Mouse (Mus musculus): ENCODE measurements at regions not wholly inside any gene's neighbourhood (a gene's known extent, or its start where the extent isn't known, plus 50 kb on each side); places are given as distances from the start of the nearest gene placed in this dataset.

GRCm38 (mm10) chr1:186505051-186505711 lies 200.6 kb downstream of the Tgfb2 start:
- DNase-seq (ENCODE audit: low spot score in 2 of 2) = no peak

- DNase-seq (ENCODE audit: low spot score in 2 of 2) = no peak
These were observed 204.1 kb downstream of the Tgfb2 start for GRCm38 (mm10) chr1:186501726-186502125.

GRCm38 (mm10) chr1:186497872-186498271 lies 207.9 kb downstream of the Tgfb2 start:
- no peak for DNase-seq (ENCODE audit: low spot score in 2 of 2)

GRCm38 (mm10) chr1:186497333-186497732 lies 208.5 kb downstream of the Tgfb2 start:
- DNase-seq (ENCODE audit: low spot score in 2 of 2) = no peak

GRCm38 (mm10) chr1:186494411-186494783 lies 211.4 kb downstream of the Tgfb2 start:
- DNase-seq (ENCODE audit: low spot score in 2 of 2) = no peak

GRCm38 (mm10) chr1:186493664-186494410 lies 212.0 kb downstream of the Tgfb2 start:
- DNase-seq (ENCODE audit: low spot score in 2 of 2) = no peak

- no peak for DNase-seq (ENCODE audit: low spot score in 2 of 2)
These were observed 223.6 kb downstream of the Tgfb2 start for GRCm38 (mm10) chr1:186482177-186482576.

GRCm38 (mm10) chr1:186480019-186480418 lies 225.8 kb downstream of the Tgfb2 start:
- DNase-seq (ENCODE audit: low spot score in 2 of 2) = no peak

GRCm38 (mm10) chr1:186478428-186479238 lies 227.2 kb downstream of the Tgfb2 start:
- DNase-seq (ENCODE audit: low spot score in 2 of 2) = no peak

- no peak for DNase-seq (ENCODE audit: low spot score in 2 of 2)
These were observed 230.9 kb downstream of the Tgfb2 start for GRCm38 (mm10) chr1:186474844-186475243.

- DNase-seq (ENCODE audit: low spot score in 2 of 2) = no peak
These were observed 231.4 kb downstream of the Tgfb2 start for GRCm38 (mm10) chr1:186474385-186474784.

GRCm38 (mm10) chr1:186472955-186473354 lies 232.8 kb downstream of the Tgfb2 start:
- no peak for DNase-seq (ENCODE audit: low spot score in 2 of 2)

GRCm38 (mm10) chr1:186465526-186465925 lies 240.3 kb downstream of the Tgfb2 start:
- DNase-seq (ENCODE audit: low spot score in 2 of 2) = no peak

GRCm38 (mm10) chr1:186460742-186461141 lies 245.0 kb downstream of the Tgfb2 start:
- no peak for DNase-seq (ENCODE audit: low spot score in 2 of 2)

GRCm38 (mm10) chr1:186458099-186458637 lies 247.6 kb downstream of the Tgfb2 start:
- DNase-seq (ENCODE audit: low spot score in 2 of 2) = no peak

- no peak for DNase-seq (ENCODE audit: low spot score in 2 of 2)
These were observed 248.7 kb downstream of the Tgfb2 start for GRCm38 (mm10) chr1:186457098-186457497.

- DNase-seq (ENCODE audit: low spot score in 2 of 2) = peak in 1 of 2 experiments; percentile 4
These were observed 249.7 kb downstream of the Tgfb2 start for GRCm38 (mm10) chr1:186456131-186456530.

- no peak for DNase-seq (ENCODE audit: low spot score in 2 of 2)
These were observed 250.6 kb downstream of the Tgfb2 start for GRCm38 (mm10) chr1:186455177-186455660.

- no peak for DNase-seq (ENCODE audit: low spot score in 2 of 2)
These were observed 251.2 kb downstream of the Tgfb2 start for GRCm38 (mm10) chr1:186454393-186455085.

GRCm38 (mm10) chr1:186448841-186449650 lies 256.7 kb downstream of the Tgfb2 start:
- no peak for DNase-seq (ENCODE audit: low spot score in 2 of 2)

- no peak for DNase-seq (ENCODE audit: low spot score in 2 of 2)
These were observed 258.3 kb downstream of the Tgfb2 start for GRCm38 (mm10) chr1:186447521-186447920.

Data from thymus, postnatal 10 days (tissue).